Mouse (Mus musculus): ENCODE measurements at regions not wholly inside any gene's neighbourhood (a gene's known extent, or its start where the extent isn't known, plus 50 kb on each side); places are given as distances from the start of the nearest gene placed in this dataset.

DNA sequence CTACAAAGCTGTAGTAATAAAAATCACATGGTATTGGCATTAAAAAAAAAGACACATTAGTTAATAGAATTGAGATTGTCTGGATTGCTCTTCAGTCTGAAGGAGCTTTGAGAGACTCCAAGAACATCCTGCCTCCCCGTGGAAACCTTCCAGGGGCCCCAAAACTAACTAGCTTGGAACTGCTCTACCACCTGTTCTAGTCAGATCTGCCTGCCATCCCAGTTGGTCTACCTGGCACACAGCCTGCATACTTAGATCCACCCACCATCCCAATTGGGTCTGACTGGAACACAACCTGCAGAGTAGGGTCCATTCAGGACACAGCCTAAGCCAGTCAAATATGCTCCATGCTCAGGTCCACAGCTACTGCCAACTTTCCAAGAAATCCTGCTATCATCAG, 503.6 kb downstream of the Rapgef2 start:
- DNase-seq (ENCODE audit: low spot score in 2 of 2): no peak

GRCm38 (mm10) chr3:78755686-78756476, 530.4 kb downstream of the Rapgef2 start:
- no peak for DNase-seq (ENCODE audit: low spot score in 2 of 2)

DNA sequence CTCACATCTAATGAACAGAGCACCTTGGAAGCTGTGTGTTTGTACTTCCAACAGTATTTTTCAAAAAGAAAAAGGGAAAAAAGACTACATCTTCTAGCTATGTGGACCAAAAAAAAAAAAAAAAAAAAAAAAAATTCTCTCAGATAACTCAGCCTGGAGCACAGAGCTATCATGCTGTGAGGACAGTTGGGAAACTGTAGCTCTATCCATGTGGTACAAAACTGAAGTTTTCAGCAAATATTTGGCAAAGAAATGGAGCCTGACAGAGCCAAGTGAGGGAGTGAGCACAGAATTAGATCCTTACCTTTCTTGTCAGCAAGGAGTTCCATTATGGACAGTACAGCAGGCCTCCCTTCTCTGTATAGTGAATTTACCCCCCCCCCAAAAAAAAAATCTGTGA, 550.2 kb downstream of the Rapgef2 start:
- no peak for DNase-seq (ENCODE audit: low spot score in 2 of 2)

DNA sequence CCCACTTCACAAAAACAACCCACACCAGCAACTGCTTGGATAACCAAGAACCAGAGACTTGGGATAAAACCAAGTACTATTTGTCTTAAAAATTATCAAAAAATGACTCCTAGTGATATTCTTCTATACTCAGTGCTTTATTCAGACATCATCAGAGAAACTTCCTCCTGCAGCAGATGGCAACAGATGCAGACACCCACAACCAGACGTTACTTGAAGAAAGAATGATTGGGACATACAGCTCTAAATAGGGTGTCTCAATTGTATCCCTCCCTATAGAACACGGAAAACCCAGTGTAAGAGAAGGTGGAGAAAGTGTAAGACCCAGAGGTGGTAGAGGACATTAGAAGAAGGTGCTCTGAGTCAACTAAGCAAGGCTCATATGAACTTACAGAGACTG, 569.6 kb downstream of the Rapgef2 start:
- DNase-seq (ENCODE audit: low spot score in 2 of 2): no peak

DNA sequence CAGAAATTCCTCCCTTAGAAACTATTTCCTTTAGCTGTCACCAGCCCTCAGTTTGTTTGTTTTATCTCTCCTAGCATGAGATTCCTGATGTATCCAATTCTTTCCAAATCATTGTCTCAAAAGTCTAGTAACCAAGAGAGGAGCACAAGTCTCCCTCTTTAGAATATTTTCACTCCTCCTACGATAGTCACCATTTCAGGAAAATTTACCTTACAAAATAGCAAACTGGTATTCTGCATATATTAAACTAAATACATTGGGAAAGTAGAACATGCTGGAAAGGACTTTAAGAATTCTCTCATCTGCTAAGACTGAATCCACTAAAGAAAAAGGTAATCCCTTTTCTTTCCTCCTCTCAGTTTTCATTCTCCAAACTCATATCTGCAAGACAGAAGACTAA, 578.6 kb downstream of the Rapgef2 start:
- no peak for DNase-seq (ENCODE audit: low spot score in 2 of 2)

- no peak for DNase-seq (ENCODE audit: low spot score in 2 of 2)
Measured at GRCm38 (mm10) chr3:78698936-78699335, 587.4 kb downstream of the Rapgef2 start.

GRCm38 (mm10) chr3:78691499-78691898, 594.8 kb downstream of the Rapgef2 start:
- no peak for DNase-seq (ENCODE audit: low spot score in 2 of 2)

DNA sequence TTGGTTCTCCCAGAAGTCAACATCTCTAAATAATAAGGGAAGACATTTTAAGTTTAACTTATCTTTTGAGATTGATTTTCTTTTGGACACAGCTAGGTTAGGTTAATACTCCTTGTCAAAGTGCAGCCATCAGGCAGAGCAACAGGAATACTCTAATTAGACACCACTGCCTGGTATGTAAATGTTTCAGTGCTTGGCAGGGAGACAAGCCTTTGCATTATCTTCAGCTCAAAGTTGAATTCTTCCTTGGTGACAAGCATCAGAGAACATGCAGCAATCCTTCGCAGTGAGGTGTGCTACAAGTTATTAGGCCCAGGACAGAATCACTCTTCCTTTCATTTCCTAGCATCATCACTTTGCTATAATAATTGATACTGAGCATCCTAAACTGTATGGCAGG, 608.7 kb downstream of the Rapgef2 start:
- DNase-seq (ENCODE audit: low spot score in 2 of 2): no peak

DNA sequence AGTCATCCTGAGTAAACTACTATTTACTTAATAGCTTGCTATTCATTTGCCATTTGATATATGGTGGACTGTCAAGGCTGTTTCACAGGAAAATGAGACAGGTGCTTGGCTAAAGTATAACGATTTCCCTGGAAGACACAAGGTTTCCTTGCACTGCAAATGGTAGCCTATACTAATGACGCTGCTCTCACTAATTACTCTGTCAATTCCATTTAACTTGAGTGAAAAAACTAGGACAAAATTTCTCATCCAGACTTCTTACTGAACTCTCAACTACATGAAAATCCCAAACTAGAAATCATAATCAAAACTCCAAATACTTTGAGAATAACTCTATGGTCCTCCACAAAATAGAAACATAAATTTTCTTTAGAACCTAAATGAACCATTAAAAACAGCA, 609.5 kb downstream of the Rapgef2 start:
- DNase-seq (ENCODE audit: low spot score in 2 of 2): no peak

DNA sequence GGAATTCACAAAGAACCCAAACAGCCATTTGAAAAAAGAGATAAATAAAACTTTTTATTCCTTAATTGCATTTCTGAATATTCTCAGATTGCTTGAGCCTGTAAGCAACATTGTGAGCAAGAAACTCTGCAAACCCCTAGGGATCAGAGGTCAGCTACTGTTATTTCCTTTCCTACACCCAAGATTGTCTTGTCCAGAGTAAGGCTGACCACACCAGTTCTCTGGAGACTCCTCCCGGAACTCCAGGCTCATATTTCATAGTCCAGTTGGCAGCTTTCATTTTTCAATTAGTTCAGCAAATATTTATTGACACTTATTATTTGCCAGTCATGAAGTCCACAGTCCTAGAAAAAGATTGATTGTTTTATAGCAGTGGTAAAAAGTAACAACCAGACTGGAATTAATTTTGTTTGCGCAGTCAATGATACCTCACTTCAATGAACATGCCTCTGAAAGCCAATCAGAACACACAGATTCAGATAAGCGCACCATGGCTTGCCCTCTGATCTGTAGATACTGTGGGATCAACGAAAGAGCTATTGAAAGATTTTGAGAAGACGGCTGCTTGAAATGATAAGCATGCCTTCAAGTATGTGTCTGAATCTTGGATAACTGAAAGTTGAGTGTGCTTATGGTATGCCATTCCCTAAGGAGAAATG, 611.7 kb downstream of the Rapgef2 start:
- DNase-seq (ENCODE audit: low spot score in 2 of 2): no peak

- no peak for DNase-seq (ENCODE audit: low spot score in 2 of 2)
Measured at GRCm38 (mm10) chr3:78668050-78668449, 618.3 kb downstream of the Rapgef2 start.

DNA sequence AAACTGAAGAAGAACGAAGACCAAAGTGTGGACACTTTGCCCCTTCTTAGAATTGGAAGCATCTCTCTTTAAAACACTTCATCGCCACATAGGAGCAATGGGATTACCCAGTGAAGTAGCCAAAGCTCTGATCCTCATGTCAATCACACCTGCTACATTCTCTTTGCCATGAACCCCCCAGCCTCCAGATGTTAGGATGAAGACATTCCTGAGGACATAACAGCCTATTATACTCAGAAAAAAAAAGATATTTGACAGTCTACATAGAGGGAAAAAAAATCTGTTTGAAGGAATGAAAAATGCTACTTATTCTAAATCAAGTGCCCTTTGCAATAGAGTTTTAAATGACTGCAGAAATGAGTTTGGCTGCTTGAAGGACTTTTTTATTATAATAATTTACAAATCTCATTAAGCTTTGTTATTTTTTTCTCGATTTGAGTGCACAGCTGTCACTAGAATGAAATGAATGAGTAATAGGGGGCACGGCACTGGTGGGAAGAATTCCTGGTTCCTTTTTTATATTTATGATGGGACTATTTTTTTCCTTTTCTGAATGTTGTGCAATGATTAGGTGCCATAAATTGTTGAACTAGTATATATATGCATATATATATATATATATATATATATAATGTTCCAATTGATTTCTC, 618.8 kb downstream of the Rapgef2 start:
- DNase-seq (ENCODE audit: low spot score in 2 of 2): no peak

GRCm38 (mm10) chr3:78648115-78648514, 638.2 kb downstream of the Rapgef2 start:
- no peak for DNase-seq (ENCODE audit: low spot score in 2 of 2)

DNA sequence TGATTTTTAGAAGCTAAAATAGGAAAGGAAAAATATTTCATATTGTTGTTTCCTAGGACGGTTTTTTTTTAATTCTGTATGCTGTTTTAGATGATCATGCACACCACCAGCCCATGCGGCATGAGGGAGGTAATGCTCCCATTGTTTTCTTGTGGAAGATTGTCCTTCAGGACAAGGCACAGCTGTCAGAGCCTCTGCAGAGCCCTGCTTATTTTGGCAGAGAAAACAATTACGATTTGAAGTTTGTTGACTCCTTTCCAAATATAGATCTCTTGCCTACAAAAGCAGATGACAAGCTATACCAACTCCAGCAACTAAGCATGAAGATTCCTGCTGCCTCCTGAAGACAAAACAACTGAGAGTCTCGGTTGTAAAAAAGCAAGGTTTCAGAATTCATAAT, 650.9 kb downstream of the Rapgef2 start:
- DNase-seq (ENCODE audit: low spot score in 2 of 2): no peak

- DNase-seq (ENCODE audit: low spot score in 2 of 2): no peak
Measured at GRCm38 (mm10) chr3:78618900-78619299, 667.4 kb downstream of the Rapgef2 start.

GRCm38 (mm10) chr3:78594718-78595236, 691.5 kb downstream of the Rapgef2 start:
- no peak for DNase-seq (ENCODE audit: low spot score in 2 of 2)

DNA sequence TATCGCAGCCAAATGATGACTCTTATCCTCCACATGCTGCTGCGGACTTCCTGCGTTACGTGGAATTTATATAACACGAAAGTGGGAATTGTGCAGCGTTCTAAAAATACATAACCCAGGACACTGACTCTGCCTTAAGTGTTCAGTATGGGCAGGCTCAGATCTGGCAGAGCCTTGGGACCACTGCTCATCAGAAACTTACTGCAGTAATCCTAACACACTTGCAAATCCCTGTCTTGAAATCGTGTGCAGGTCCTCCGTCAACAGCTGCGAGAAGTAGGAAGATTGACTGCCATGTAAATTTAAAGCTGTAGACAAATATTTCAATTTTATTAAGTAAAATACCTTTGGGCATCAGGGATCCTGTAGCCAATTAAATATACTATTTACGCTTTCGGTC, 692.0 kb downstream of the Rapgef2 start:
- no peak for DNase-seq (ENCODE audit: low spot score in 2 of 2)

GRCm38 (mm10) chr3:78586639-78587038, 699.7 kb downstream of the Rapgef2 start:
- no peak for DNase-seq (ENCODE audit: low spot score in 2 of 2)

DNA sequence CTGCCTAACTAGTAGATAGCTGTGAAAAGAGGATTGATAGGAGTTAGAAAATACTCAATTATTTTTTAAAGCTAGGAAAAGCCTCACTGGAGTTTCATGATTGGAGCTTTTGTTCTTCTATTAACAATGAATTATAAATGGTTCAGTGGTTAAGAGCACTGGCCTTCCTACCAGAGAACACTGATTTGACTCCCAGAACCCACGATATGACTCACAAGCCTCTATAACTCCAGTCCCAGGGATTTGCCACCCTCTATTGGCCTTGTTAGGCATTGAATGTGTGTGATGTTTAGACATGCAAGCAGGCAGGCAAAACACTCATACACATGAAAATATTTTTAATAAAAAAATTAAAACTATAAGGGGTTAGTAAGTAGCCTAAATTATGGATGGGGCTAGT, 704.4 kb downstream of the Rapgef2 start:
- no peak for DNase-seq (ENCODE audit: low spot score in 2 of 2)

- DNase-seq (ENCODE audit: low spot score in 2 of 2): no peak
Measured at GRCm38 (mm10) chr3:78581100-78581499, 705.2 kb downstream of the Rapgef2 start.

DNA sequence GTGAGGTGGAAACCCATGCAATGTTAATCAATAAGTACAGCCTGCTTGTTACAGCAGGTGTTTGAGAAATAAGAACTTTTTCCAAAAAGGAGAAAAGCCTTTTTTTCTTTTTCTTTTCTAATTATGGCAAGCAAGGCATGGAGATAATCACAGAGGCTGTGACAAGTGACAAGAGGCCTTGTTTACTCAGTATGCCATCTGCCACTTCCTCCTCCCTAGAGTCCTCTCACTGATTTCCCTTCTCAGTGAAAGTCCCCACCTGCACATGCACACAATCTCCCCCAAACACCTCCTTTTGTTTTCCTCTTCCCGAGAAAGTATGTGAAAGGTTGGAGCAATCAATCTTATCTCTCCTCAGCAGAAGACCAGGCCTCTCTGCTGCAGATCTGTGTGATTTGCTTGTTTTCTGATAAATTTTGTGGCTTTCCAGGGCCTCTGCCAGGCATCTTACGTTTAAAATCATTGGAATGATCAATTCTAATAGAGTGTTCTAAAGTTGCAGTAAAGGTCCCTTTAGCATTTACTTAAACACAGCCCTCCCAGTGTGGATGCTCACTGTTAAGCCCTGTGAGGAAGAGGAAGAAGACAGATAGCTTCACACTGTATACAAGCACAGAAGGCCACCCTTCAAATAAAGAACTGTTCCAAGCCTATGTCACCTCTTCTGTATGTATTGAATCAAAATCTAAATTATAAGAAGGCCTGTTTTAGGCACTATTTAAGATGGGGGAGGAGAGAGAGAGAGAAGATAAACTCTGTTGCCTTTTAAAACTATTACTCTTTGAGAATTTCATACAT, 710.5 kb downstream of the Rapgef2 start:
- DNase-seq (ENCODE audit: low spot score in 2 of 2): no peak

All from adrenal gland, adult 18-20 months (tissue).